Mouse (Mus musculus): ENCODE data around the gene Ube2o.
A peak's percentile ranks its signal among the peaks of the same experiment; 100 is the strongest.
"Not testable (repeated sequence)": the region's sequence is repeated elsewhere in the genome, so short reads cannot be mapped to it uniquely, and the experiment has no call there.

The Ube2o gene

GRCm38 (mm10) chr11:116613234-116613633 is 32.0 kb upstream of the Ube2o start:
- no peak for DNase-seq

- no peak for DNase-seq
These were observed 31.3 kb upstream of the Ube2o start for GRCm38 (mm10) chr11:116612554-116612953.

- no peak for DNase-seq
These were observed 30.6 kb upstream of the Ube2o start for GRCm38 (mm10) chr11:116611883-116612282.

GRCm38 (mm10) chr11:116611168-116611567 is 29.9 kb upstream of the Ube2o start:
- DNase-seq: not testable (repeated sequence)

- no peak for DNase-seq
These were observed 28.9 kb upstream of the Ube2o start for GRCm38 (mm10) chr11:116609965-116610630.

GRCm38 (mm10) chr11:116607717-116608116 is 26.5 kb upstream of the Ube2o start:
- DNase-seq: no peak

- no peak for DNase-seq
These were observed 22.9 kb upstream of the Ube2o start for GRCm38 (mm10) chr11:116604097-116604496.

GRCm38 (mm10) chr11:116603339-116603738 is 22.1 kb upstream of the Ube2o start:
- no peak for DNase-seq

GRCm38 (mm10) chr11:116602043-116602442 is 20.8 kb upstream of the Ube2o start:
- no peak for DNase-seq

- DNase-seq: no peak
These were observed 19.9 kb upstream of the Ube2o start for GRCm38 (mm10) chr11:116601166-116601565.

GRCm38 (mm10) chr11:116599230-116599629 is 18.0 kb upstream of the Ube2o start:
- no peak for DNase-seq

- DNase-seq: no peak
These were observed 16.9 kb upstream of the Ube2o start for GRCm38 (mm10) chr11:116598193-116598592.

GRCm38 (mm10) chr11:116596766-116597165 is 15.5 kb upstream of the Ube2o start:
- no peak for DNase-seq

- DNase-seq: no peak
These were observed 12.1 kb upstream of the Ube2o start for GRCm38 (mm10) chr11:116593345-116593744.

GRCm38 (mm10) chr11:116592428-116592827 is 11.2 kb upstream of the Ube2o start:
- peak; percentile 93 for DNase-seq

- no peak for DNase-seq
These were observed 10.4 kb upstream of the Ube2o start for GRCm38 (mm10) chr11:116591621-116592020.

- DNase-seq: no peak
These were observed 8.3 kb upstream of the Ube2o start for GRCm38 (mm10) chr11:116589574-116589973.

- DNase-seq: peak; percentile 41
These were observed 7.8 kb upstream of the Ube2o start for GRCm38 (mm10) chr11:116589020-116589531.

GRCm38 (mm10) chr11:116586801-116587631 is 5.8 kb upstream of the Ube2o start:
- peak; percentile 79 for DNase-seq

GRCm38 (mm10) chr11:116586310-116586709 is 5.1 kb upstream of the Ube2o start, which contains the start of gene Aanat:
Gene Aanat (plus strand): TSS chr11:116586432.
- no peak for DNase-seq

- DNase-seq: no peak
These were observed 4.4 kb upstream of the Ube2o start for GRCm38 (mm10) chr11:116585682-116586081.

GRCm38 (mm10) chr11:116580711-116581375 is 404 bp downstream of the Ube2o start:
- peak; percentile 76 for DNase-seq

- DNase-seq: no peak
These were observed 1.1 kb downstream of the Ube2o start for GRCm38 (mm10) chr11:116580031-116580652.

Data from embryo, embryonic 11 days (tissue).